Mouse (Mus musculus) gonadal fat pad, adult 2 months (tissue): ENCODE measurements around the gene Fcgr1. TPM values are rescaled to one million over a fixed set of nuclear protein-coding genes. Genes with fewer than 3 reads are reported as not detected.
"Not testable (repeated sequence)": the region's sequence is repeated elsewhere in the genome, so short reads cannot be mapped to it uniquely, and the experiment has no call there.

Experiments used
- DNase-seq: peaks from one replicate; pipeline ENCODE4 v3.0.0-alpha.2; 2012; ENCODE audit warnings: low read depth
- polyA plus RNA-seq: library from polyadenylated mRNA; depleted of rRNA; stranded (reverse); fragments of >200 nt; gene quantifications from 2 replicates; pipeline ENCODE4 v1.2.3, GENCODE M21; 2012; rRNA removed

Fcgr1 gene
- 3.3 and 4.0 TPM in 2 replicates for polyA plus RNA-seq

- no peak for DNase-seq
Measured at GRCm38 (mm10) chr3:96293787-96294186, at the start of gene Fcgr1. Gene Fcgr1 (minus strand): TSS chr3:96293969.

- DNase-seq = not testable (repeated sequence)
Measured at GRCm38 (mm10) chr3:96342652-96343051, 48.9 kb upstream of the Fcgr1 start.

DNA sequence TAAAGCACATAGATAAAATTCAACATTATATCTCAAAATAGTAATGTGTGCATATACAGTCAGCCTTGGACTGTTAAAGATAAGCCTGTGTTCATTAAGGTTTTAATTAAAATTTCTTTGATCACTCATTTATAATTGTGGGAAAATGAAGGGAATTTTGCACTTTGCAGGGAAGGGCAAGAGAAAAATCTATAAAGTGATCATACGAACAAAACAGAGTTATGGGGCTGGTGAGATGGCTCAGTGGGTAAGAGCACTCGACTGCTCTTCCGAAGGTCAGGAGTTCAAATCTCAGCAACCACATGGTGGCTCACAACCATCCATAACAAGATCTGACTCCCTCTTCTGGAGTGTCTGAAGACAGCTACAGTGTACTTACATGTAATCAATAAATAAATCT, 48.3 kb upstream of the Fcgr1 start:
- DNase-seq = not testable (repeated sequence)

GRCm38 (mm10) chr3:96340611-96341312, 47.0 kb upstream of the Fcgr1 start:
- no peak for DNase-seq

GRCm38 (mm10) chr3:96338849-96339480, 45.2 kb upstream of the Fcgr1 start:
- no peak for DNase-seq

DNA sequence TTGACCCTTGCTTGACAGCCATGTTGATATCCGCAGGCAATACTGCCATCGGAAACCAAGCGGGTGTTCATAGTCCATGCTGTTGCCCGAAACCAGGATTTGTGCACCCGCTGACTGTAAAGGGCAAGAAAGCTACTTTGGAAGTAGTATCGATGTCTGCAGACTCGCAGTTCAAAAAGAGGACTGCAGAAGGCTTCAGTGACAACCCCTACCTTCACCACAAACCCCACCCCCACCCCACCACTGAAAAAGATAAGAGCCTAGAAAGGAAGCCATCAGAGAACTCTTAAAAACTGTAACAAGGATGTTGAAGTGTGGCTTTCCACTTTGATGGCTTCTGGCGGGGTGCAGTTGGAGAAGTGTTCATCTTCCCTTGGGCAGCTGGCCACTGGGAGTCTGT, 44.3 kb upstream of the Fcgr1 start:
- DNase-seq = no peak

DNA sequence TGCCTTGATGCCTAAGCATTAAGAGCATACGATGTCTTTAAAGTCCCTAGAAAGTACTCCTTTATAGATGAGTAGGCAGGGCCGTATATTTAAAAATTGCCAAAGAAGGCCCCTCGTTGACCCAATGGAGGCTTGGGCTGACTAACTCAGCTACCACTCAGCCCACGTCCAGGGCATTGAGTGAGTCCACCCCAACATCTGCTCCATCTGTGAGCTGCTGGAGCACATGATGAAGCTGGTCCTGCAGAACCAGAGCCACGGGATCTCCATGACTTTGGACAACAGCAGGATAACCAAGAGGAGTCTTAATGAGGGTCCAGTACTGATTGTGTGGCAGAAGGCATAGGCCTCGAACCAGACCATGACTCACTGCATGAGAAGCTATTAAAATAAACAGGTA, 43.5 kb upstream of the Fcgr1 start:
- no peak for DNase-seq

DNA sequence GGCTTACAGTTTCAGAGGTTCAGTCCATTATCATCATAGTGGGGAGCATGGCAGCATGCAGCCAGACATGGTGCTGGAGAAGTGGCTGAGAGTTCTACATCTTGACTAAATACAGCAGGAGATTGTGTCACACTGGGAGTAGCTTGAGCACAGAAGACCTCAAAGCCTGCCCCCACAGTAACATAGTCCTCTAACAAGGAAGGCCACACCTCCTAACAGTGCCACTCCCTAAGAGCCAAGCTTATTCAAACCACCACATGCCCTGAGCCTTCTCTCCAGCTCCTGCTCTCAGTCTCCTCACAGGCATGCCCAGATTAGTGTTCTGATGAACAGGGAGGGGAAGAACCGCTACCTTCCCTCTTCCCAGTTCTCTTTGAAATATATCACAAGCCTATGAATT, 42.9 kb upstream of the Fcgr1 start:
- no peak for DNase-seq

DNA sequence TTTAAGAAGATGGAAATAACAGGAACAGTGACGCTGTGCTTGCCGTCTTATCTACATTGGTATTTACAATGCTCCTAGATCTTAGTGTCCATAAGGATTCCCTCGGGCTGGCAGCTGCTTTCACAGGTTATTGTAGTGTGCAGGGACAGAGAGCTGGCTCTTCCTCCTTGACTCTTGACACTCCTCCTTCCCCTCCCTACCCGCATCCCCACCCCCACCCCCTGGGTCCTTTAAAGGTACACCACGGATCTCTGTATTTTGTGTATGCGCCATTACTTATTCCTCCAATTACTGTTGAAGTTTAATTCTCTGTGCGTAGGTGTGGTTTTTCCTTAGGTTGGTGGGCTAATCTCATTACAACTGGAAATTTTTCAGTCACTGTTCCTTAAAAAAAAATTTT, 41.8 kb upstream of the Fcgr1 start:
- DNase-seq = no peak

- no peak for DNase-seq
Measured at GRCm38 (mm10) chr3:96335163-96335550, 41.4 kb upstream of the Fcgr1 start.

DNA sequence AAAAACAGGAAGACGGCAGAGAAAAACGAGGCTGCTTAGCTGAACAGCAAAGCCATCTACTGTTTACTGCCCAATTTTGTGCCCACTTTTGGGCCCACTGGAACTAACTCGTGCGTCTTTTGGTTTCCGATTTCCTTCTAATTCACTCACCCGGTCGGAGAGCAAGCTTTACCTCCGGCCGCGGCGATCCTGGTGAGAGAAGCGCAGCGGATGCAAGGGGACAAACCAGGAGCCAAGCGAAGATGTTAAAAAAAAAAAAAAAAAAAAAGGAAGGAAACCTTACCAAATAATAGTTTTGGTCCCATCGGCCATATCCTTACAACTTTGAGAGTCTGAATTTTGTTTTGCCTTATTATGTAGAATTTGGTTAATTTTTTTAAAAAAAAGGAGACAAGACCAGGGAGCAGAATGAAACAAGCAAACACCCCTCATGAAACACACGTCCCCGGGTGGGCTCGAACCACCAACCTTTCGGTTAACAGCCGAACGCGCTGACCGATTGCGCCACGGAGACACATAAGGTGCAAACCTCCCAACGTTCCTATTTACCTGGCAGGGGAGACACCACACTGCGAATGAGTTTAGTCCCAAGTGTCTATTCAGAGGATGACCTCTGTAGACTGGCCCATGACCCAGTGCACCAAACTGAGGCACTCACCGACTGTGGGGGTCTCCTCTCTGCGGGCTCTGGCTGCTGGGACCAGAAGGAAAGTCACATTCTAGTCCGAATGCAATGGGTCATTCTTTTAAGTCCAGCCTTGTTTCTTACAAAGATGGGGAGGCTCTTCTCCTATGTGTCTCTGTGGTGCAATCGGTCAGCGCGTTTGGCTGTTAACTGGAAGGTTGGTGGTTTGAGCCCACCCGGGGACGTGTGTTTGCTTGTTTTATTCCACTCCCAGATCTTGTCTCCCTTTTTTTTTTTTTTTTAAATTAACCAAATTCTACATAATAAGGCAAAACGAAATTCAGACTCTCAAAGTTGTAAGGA, 40.7 kb upstream of the Fcgr1 start:
- no peak for DNase-seq

DNA sequence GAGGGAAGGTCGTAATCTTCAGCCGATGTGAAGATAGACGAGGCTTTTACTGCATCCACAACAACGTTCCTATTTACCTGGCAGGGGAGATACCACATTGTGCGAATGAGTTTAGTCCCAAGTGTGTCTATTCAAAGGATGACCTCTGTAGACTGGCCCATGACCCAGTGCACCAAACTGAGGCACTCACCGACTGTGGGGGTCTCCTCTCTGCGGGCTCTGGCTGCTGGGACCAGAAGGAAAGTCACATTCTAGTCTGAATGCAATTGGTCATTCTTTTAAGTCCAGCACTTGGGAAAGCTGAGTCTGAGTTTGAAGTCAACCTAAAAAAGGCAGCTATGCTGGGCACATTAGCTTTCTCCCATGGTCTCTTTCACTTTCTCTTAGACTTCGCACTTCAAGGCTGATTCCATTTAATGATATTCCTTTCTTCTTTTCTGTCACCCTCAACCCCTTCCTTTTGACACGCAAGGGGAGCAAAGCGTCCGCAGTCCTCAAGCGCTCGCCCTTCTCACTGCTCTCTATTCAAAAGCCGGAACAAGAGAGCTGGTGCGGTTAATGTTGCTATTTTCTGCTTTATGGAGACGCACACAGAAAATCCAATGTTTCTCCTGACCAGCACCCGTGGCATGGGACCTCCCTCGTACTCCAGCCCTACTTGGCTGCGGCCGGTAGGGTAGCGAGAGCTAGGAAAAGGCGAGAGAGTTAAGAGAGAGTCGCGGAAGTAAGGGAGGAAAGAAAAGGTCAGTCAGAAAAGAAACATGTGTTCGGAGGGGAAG, 39.8 kb upstream of the Fcgr1 start:
- DNase-seq = no peak

GRCm38 (mm10) chr3:96332631-96333395, 39.0 kb upstream of the Fcgr1 start:
- no peak for DNase-seq

DNA sequence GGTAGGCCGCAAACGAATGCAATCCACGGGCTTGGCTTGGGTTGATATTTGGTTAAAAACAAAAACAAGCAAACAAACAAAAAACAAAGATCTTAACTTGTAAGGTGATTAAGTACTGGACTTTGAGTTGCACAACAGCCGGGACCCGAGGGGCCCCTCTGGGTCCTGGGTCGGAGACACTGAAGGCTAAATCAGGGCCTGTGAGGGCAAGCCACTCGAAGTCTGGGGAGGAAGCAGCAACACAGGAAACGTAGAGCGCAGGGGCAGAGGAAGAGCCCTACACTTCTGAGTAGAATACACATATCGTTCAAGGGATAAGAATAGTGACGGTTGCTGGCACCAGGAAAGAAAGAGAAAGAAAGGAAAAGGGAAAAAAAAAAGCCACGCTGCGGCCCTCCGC, 38.2 kb upstream of the Fcgr1 start:
- DNase-seq = no peak

DNA sequence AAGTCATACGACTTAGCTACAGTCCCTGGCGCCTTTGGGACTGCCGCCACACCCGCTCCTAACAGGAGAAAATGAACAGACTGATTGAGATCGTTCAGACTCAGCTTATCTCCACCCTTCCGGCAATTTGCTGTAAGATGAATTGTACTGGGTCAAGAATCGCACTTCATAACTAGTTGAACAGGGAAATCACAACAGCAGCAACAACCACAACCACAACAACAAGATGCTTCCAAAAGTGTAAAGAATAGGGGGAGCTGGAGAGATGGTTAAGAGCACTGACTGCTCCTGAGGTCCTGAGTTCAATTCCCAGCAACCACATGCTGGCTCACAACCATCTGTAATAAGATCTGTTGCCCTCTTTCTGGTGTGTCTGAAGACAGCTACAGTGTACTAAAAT, 37.7 kb upstream of the Fcgr1 start:
- DNase-seq = no peak

DNA sequence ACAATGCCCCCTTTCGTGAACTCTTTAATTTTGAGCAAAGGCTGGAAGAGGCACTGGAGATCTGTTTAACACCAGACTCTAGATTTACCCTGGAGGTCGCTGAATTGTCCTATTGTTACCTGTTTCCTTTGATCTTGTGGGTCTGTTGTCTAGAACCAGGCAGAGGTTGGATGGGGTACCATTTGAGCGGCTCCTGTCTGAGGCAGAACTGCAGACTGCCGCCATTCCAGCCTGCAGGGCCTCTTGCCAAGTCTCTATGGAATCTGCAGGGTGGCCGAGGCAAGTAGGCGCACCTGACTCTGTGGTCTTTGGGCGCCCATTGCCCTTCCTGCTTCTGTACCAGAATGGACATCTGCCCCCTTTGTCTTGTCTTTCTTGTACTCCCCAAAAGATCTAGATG, 36.8 kb upstream of the Fcgr1 start:
- DNase-seq = no peak

DNA sequence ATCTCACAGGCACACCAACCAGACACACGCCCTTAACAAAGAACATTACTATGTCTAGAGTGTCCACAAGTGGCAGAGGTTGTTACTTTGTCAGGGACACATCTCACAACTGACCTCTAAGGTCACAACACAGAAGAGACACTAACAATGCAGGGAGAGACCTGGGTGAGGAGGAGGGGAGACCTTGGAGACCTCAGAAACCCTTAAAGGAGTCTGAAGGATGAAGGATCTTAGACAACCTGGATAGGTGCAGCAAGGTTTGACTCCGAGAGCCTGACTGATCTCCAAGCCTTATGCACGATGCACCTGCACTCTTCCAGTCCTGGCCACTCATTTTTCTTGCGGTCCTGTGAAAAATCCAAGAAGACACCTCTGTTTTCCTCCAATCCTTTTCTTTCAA, 36.4 kb upstream of the Fcgr1 start:
- no peak for DNase-seq

DNA sequence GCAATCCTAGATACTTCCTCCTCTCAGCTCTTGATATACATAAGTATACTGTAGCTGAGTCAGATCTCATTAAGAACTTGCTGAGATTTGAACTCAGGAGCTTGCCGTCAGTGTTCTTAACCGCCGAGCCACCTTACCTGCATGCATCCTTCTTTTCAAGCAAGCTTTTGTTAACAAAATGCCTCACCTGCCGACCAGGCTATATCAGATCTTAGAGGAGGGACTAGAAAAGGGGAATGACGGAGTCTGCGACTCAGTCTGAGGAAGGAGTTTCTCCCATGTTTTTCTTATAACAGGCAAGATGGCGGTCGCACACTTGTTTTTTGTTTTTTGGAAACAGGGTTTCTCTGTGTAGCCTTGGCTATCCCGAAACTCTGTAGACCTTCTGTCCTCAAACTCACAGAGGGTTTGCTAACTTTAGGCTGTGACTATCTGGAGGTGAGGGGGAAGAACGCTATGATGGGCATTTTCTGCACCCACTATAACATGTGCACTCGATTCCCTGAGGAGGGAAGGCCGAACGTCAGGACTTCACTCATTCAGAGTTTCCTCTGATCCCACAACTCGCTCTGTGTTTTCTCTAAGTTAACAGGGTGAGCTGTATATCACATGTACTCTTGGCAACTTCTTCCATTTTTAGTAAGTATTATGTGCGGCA, 35.1 kb upstream of the Fcgr1 start:
- no peak for DNase-seq

DNA sequence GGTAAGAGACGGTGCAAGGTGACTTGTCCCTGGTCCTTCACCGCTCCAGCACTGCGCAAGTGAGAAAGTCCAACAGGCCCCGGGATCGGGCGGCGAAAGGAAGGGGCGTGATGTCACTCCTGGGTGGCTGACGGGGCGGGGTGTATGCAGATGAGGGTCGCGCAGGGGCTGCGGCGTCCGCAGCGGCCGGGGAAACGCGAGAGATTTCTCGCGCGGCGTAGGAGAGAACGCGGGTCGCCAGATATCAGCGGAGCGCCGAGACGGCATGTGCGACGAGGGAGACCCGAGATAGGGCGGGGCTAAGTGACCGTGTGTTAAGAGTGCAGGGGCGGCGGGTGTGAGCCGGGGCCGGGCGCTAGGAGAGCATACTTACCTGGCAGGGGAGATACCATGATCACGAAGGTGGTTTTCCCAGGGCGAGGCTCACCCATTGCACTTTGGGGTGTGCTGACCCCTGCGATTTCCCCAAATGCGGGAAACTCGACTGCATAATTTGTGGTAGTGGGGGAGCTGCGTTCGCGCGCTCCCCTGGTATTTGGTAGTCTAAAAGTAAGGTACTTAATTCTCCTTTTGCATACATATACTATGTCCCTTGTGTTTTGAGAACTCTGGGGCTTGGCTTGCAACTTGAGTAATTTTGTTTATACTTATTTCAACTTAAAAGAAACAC, 34.4 kb upstream of the Fcgr1 start:
- DNase-seq = not testable (repeated sequence)

DNA sequence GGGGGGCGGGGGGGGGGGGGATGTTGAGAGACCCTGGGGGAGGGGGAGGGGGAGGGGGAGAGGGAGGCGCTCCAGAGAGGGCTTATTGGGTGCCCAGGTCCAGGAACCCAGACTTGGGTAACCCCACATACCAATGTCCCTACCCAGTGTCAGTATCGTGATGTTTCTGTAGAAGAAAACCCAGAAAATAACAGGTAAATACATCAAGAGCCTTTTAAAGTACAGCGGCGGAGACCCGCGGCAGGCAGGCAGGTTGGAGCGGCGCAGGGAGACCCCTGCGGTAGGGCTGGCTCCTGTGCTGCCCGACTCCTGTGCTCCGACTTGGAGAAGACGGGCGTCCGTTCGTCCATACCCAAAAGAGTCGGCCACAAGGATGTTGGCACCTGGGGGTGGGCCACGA, 33.9 kb upstream of the Fcgr1 start:
- no peak for DNase-seq
